Mouse (Mus musculus) midbrain, postnatal 0 days (tissue): Measurements from ENCODE around the gene Dirc2. TPM values are rescaled to one million over a fixed set of nuclear protein-coding genes. Genes with fewer than 3 reads are reported as not detected.

Experiments
- ATAC-seq: fragments of 200-750 bp; cut with Nextera tagmentation; 2 replicates; pipeline ENCODE4 v1.8.0; 2017; ENCODE audit warnings: moderate number of reproducible peaks, mild to moderate bottlenecking, moderate TSS enrichment, moderate library complexity; ENCODE audit not compliant: low FRiP score
- DNase-seq: peaks from one replicate; pipeline ENCODE4 v3.0.0-alpha.2; 2015; ENCODE audit warnings: low spot score
- H3K27ac ChIP-seq: fragments of 300-500 bp; sonication (generic); 2 replicates; pipeline ENCODE4 v1.5.1; 2014; ENCODE audit warnings: low read depth, mild to moderate bottlenecking, low read length, mixed read lengths
- H3K27me3 ChIP-seq: fragments of 300-500 bp; sonication (generic); 2 replicates; pipeline ENCODE4 v1.6.1; 2014; ENCODE audit warnings: low read length, control low read depth, mixed read lengths; ENCODE audit not compliant: insufficient read depth
- H3K36me3 ChIP-seq: fragments of 300-500 bp; sonication (generic); 2 replicates; pipeline ENCODE4 v1.6.1; 2014; ENCODE audit warnings: low read length, control low read depth, mixed read lengths; ENCODE audit not compliant: insufficient read depth
- H3K4me1 ChIP-seq: fragments of 300-500 bp; sonication (generic); 2 replicates; pipeline ENCODE4 v1.6.1; 2014; ENCODE audit warnings: mild to moderate bottlenecking, control low read depth, antibody characterized with exemption, low read length, mixed read lengths; ENCODE audit not compliant: insufficient read depth
- H3K4me2 ChIP-seq: fragments of 300-500 bp; sonication (generic); 2 replicates; pipeline ENCODE4 v1.6.1; 2014; ENCODE audit warnings: low read depth, mild to moderate bottlenecking, low read length, mixed read lengths; ENCODE audit not compliant: poor library complexity, severe bottlenecking
- H3K4me3 ChIP-seq: fragments of 300-500 bp; sonication (generic); 2 replicates; pipeline ENCODE4 v1.5.1; 2014; ENCODE audit warnings: low read depth, mild to moderate bottlenecking, low read length, moderate library complexity
- H3K9ac ChIP-seq: fragments of 300-500 bp; sonication (generic); replicated peaks from 2 replicates; pipeline ENCODE4 v1.6.1; 2014; ENCODE audit warnings: mild to moderate bottlenecking, low read length, moderate library complexity, mixed read lengths; ENCODE audit not compliant: poor library complexity, severe bottlenecking
- H3K9me3 ChIP-seq: fragments of 300-500 bp; sonication (generic); 2 replicates; pipeline ENCODE4 v1.6.1; 2016; ENCODE audit warnings: low read length, control low read depth
- CTCF ChIP-seq: IDR thresholded peaks from 2 replicates; pipeline ENCODE4 v1.5.1; 2016; ENCODE audit warnings: antibody characterized with exemption, mild to moderate bottlenecking
- WGBS: fragments of 180-500 bp; shearing (Covaris S2); extraction: QIAGEN DNeasy Blood & Tissue Kit; methylation state at CpG from one replicate; pipeline ENCODE4 v1.1.7; 2014; 5-methylcytosine and 5-hydroxymethylcytosine counted together
- polyA plus RNA-seq: library from polyadenylated mRNA; unstranded; fragments of >200 nt; fragmentation: Nextera tagmentation; extraction: Ambion mirVana; gene quantifications from 2 replicates; pipeline ENCODE4 v1.2.1, GENCODE M21; 2015
- total RNA-seq: library from RNA; depleted of rRNA; stranded (reverse); fragments of >200 nt; gene quantifications from 2 replicates; pipeline ENCODE4 v1.2.3, GENCODE M21; 2014

The Dirc2 gene
- total and polyA plus RNA-seq, 2 experiments from 2014 or later: 35.2 to 87.8 TPM

GRCm38 (mm10) chr16:35749385-35749784, 19.8 kb downstream of the Dirc2 start:
- no peak overlapping the region for H3K9ac ChIP-seq
- WGBS: 80% methylated on average over 7 of the region's 7 CpGs
- no peak overlapping the region for H3K4me2 ChIP-seq
- no peak for TF ChIP-seq CTCF
- H3K36me3 ChIP-seq: no peaks in the 10 kb centered on the region; the same call in 1 of the 2 replicates
- H3K4me3 ChIP-seq: no peak overlapping the region
- H3K27ac ChIP-seq: no peak overlapping the region
- H3K27me3 ChIP-seq: no peaks in the 10 kb centered on the region
- no peaks in the 10 kb centered on the region for H3K4me1 ChIP-seq
- H3K9me3 ChIP-seq: no peaks in the 10 kb centered on the region
- no peak for DNase-seq
- no peak for ATAC-seq

- DNase-seq (no peak), ATAC-seq (no peak)
- H3K4me3 ChIP-seq: no peak overlapping the region
- H3K4me2 ChIP-seq: no peak overlapping the region
- H3K9ac ChIP-seq: no peak overlapping the region
- no peak for TF ChIP-seq CTCF
- H3K36me3 ChIP-seq: no peaks in the 10 kb centered on the region; the same call in 1 of the 2 replicates
- no peaks in the 10 kb centered on the region for H3K9me3 ChIP-seq
- no peaks in the 10 kb centered on the region for H3K4me1 ChIP-seq
- no peaks in the 10 kb centered on the region for H3K27me3 ChIP-seq
- H3K27ac ChIP-seq: no peak overlapping the region
- WGBS: 87% methylated on average over 7 of the region's 7 CpGs
Observed at GRCm38 (mm10) chr16:35748237-35748603, 20.9 kb downstream of the Dirc2 start.

- Histone ChIP-seq H3K27me3 (no peaks in the 10 kb centered on the region), H3K4me2 (no peak overlapping the region), H3K9ac (no peak overlapping the region), H3K9me3 (no peaks in the 10 kb centered on the region), H3K4me1 (no peaks in the 10 kb centered on the region), H3K4me3 (no peak overlapping the region), H3K36me3 (no peaks in the 10 kb centered on the region; the same call in 1 of the 2 replicates), H3K27ac (no peak overlapping the region)
- no peak for ATAC-seq
- WGBS: 75% methylated on average over 9 of the region's 9 CpGs
- no peak for TF ChIP-seq CTCF
- DNase-seq: peak; percentile 11
Observed at GRCm38 (mm10) chr16:35747417-35748236, 21.5 kb downstream of the Dirc2 start.

GRCm38 (mm10) chr16:35742251-35742937, 26.8 kb downstream of the Dirc2 start:
- H3K36me3 ChIP-seq: no peaks in the 10 kb centered on the region; the same call in 1 of the 2 replicates
- no peak overlapping the region for H3K4me2 ChIP-seq
- no peak for DNase-seq
- no peaks in the 10 kb centered on the region for H3K9me3 ChIP-seq
- H3K4me3 ChIP-seq: no peak overlapping the region
- H3K27ac ChIP-seq: no peak overlapping the region
- 0 out of 2 replicates have a peak, but pooled peaks cover 3% of the 10 kb centered on the region for H3K4me1 ChIP-seq
- 91% methylated on average over 12 of the region's 12 CpGs for WGBS
- TF ChIP-seq CTCF: no peak
- no peak overlapping the region for H3K9ac ChIP-seq
- no peaks in the 10 kb centered on the region for H3K27me3 ChIP-seq
- no peak for ATAC-seq

- no peak for ATAC-seq
- Histone ChIP-seq H3K27me3 (no peaks in the 10 kb centered on the region), H3K36me3 (no peaks in the 10 kb centered on the region; the same call in 1 of the 2 replicates), H3K9me3 (no peaks in the 10 kb centered on the region), H3K4me3 (no peak overlapping the region), H3K4me2 (no peak overlapping the region), H3K9ac (no peak overlapping the region), H3K27ac (no peak overlapping the region), H3K4me1 (0 out of 2 replicates have a peak, but pooled peaks cover 3% of the 10 kb centered on the region)
- DNase-seq: no peak
- TF ChIP-seq CTCF: no peak
- WGBS: 94% methylated on average over 5 of the region's 5 CpGs
Observed at GRCm38 (mm10) chr16:35741621-35742020, 27.5 kb downstream of the Dirc2 start.

GRCm38 (mm10) chr16:35740943-35741342, 28.2 kb downstream of the Dirc2 start:
- no peak for DNase-seq
- no peak overlapping the region for H3K4me3 ChIP-seq
- no peak overlapping the region for H3K27ac ChIP-seq
- no peaks in the 10 kb centered on the region for H3K9me3 ChIP-seq
- 0 out of 2 replicates have a peak, but pooled peaks cover 3% of the 10 kb centered on the region for H3K4me1 ChIP-seq
- ATAC-seq: no peak
- TF ChIP-seq CTCF: no peak
- no peak overlapping the region for H3K9ac ChIP-seq
- H3K4me2 ChIP-seq: no peak overlapping the region
- no peaks in the 10 kb centered on the region; the same call in 1 of the 2 replicates for H3K36me3 ChIP-seq
- H3K27me3 ChIP-seq: no peaks in the 10 kb centered on the region
- WGBS: 84% methylated on average over 6 of the region's 6 CpGs
